Mouse (Mus musculus) G1E (cell line): ENCODE results near the gene Tox2.

Source experiments
- CTCF ChIP-seq: IDR thresholded peaks from 2 replicates; pipeline ENCODE4 v1.5.1; 2012; ENCODE audit warnings: low read depth, low read length, inconsistent platforms, mixed read lengths
- GATA1 ChIP-seq: IDR thresholded peaks from 2 replicates; pipeline ENCODE4 v1.6.1; 2012; ENCODE audit warnings: borderline replicate concordance, low read length, inconsistent platforms, mixed read lengths

DNA sequence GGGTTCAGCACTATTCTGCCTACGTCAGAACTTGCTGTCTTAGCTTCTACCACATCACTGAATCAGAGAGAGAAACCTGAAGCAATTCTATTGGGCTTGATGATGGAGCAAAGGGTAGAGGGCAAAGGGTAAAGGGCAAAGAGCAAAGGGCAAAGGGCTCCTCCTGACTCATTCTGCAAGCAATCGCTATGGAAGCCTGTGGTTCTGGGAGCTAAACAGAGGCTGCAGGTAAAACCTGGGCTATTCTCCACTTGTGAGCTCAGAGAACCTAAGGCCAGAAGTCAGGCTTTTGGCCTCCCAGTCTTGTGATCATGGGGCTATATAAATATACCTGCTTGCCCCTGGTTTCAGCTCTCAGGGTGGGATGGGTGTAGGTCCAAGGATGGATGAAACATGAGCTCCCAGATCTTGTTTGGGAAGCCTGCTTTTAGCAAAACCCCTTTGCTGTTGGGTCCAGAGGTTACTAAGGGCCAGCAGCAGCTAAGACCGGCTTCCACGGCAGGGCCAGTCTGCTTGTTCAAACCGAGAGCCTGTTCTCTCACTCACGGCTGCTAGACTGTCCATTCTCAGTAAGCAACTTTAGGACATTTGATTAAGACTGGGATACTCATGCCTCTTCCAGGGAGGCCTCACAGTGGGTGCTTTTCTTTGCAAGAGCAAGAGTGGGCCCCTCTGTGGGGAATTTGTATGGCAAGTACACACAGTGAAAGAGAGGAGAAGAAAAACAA lies 7.7 kb upstream of the Tox2 start:
- TF ChIP-seq CTCF (no peak), GATA1 (no peak)
